Mouse (Mus musculus) R1 (cell line): ENCODE measurements around the gene Zfp874a.
A peak's percentile ranks its signal among the peaks of the same experiment; 100 is the strongest.
"Not testable (repeated sequence)": the region's sequence is repeated elsewhere in the genome, so short reads cannot be mapped to it uniquely, and the experiment has no call there.

Source experiments
- DNase-seq: peaks from one replicate; pipeline ENCODE4 v3.0.0-alpha.2; 2018; ENCODE audit warnings: low read depth, low spot score

The Zfp874a gene

GRCm38 (mm10) chr13:67376255-67376654 lies 75.2 kb downstream of the Zfp874a start:
- DNase-seq: not testable (repeated sequence)

GRCm38 (mm10) chr13:67375050-67375911 lies 76.1 kb downstream of the Zfp874a start, which contains the start of the genes Gm28041 and Zfp456:
Gm28041 (minus strand) TSS chr13:67375733.
Zfp456 (minus strand) TSS chr13:67375810.
- DNase-seq: peak; percentile 85
